Mouse (Mus musculus): ENCODE measurements around the gene Hsph1. TPM values are rescaled to one million over a fixed set of nuclear protein-coding genes. Genes with fewer than 3 reads are reported as not detected.
A peak's percentile ranks its signal among the peaks of the same experiment; 100 is the strongest.

Gene Hsph1
- 22.9 and 29.5 TPM in 2 replicates for total RNA-seq (2015)
- 14.5 and 16.7 TPM in 2 replicates for total RNA-seq (2017)

- peak; percentile 94 for ATAC-seq (ENCODE audit: poor library complexity, severe bottlenecking)
Measured at GRCm38 (mm10) chr5:149636075-149636920, at the start of gene Hsph1. Gene Hsph1, minus strand, starts transcription at chr5:149636376.

- ATAC-seq (ENCODE audit: poor library complexity, severe bottlenecking) = no peak
Measured at GRCm38 (mm10) chr5:149680946-149681345, 44.8 kb upstream of the Hsph1 start.

GRCm38 (mm10) chr5:149679886-149680285, 43.7 kb upstream of the Hsph1 start:
- ATAC-seq (ENCODE audit: poor library complexity, severe bottlenecking) = no peak

- ATAC-seq (ENCODE audit: poor library complexity, severe bottlenecking) = no peak
Measured at GRCm38 (mm10) chr5:149679362-149679761, 43.2 kb upstream of the Hsph1 start.

GRCm38 (mm10) chr5:149678990-149679348, 42.8 kb upstream of the Hsph1 start:
- peak; percentile 12; the same call in 1 of the 2 replicates for ATAC-seq (ENCODE audit: poor library complexity, severe bottlenecking)

GRCm38 (mm10) chr5:149678100-149678989, 42.2 kb upstream of the Hsph1 start, which contains the start of gene B3glct:
Gene B3glct, plus strand, starts transcription at chr5:149678230.
- ATAC-seq (ENCODE audit: poor library complexity, severe bottlenecking) = peak; percentile 91

DNA sequence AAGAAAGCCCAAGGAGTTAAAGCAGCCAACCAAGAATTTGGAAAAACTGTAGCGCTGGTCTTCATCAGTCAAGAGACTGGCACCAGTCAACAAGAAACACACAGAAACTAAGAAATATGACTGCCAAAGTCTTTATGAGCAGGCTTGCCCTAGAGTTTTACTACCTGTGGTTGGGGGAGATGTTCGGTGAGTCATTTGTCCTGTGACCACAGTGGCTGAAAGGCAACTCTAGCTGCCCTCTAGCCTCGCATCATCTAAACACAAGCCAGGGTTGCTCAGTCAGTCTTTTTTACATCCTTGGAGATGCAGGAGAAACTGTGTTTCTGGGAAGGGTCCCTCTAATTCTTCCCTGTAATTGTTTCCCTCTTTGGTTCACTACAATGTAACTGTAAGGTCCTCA, 41.0 kb upstream of the Hsph1 start:
- ATAC-seq (ENCODE audit: poor library complexity, severe bottlenecking) = no peak

- ATAC-seq (ENCODE audit: poor library complexity, severe bottlenecking) = no peak
Measured at GRCm38 (mm10) chr5:149663417-149663816, 27.2 kb upstream of the Hsph1 start.

- ATAC-seq (ENCODE audit: poor library complexity, severe bottlenecking) = no peak
Measured at GRCm38 (mm10) chr5:149662980-149663379, 26.8 kb upstream of the Hsph1 start.

DNA sequence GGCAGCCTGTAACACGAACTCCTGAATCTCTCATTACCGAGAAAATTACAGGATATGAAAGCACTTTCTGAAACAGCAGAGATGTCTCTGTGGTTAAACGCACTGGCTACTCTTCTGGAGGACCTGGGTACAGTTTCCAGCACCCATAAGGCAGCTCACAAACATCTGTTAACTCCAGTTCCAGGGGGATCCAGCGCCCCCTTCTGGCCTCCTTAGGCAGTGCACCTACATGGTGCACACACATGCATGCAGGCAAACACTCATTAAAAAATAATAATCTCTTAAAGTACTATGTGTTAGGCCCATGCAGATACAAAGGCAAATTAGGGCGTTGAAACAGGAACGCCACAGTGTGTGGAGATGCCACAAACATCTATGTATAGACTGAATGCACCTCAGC, 25.3 kb upstream of the Hsph1 start:
- ATAC-seq (ENCODE audit: poor library complexity, severe bottlenecking) = no peak

GRCm38 (mm10) chr5:149659414-149659780, 23.2 kb upstream of the Hsph1 start:
- no peak for ATAC-seq (ENCODE audit: poor library complexity, severe bottlenecking)

DNA sequence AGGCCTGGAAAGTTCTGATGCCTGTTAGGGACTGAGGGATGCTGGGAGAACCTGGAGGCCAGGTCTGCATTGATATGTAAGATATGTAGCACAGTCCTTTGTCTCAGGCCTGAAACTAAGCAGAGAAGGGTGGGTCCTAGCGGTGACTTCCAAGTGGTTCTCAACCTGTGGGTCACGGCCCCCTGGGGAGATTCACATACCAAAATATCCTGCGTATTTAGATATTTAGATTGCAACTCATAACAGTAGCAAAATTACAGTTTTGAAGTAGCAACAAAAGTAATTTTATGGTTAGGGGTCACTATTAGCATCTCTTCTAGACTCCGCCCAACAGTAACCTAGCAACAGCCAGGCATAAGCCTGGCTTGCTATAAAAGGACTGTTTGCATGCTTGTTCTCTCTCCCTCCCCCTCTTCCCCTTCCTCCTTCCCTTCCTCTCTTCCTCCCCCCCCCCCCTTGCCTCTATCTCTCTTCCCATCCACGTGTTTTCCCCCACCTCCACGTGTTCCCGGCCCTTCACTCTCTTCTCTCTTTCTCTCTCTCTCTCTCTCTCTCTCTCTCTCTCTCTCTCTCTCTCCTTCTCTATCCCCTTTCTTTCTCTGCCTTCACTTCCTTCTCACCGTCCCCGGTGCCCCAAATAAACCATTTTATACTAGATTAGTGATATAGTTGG, 22.7 kb upstream of the Hsph1 start:
- ATAC-seq (ENCODE audit: poor library complexity, severe bottlenecking) = no peak

DNA sequence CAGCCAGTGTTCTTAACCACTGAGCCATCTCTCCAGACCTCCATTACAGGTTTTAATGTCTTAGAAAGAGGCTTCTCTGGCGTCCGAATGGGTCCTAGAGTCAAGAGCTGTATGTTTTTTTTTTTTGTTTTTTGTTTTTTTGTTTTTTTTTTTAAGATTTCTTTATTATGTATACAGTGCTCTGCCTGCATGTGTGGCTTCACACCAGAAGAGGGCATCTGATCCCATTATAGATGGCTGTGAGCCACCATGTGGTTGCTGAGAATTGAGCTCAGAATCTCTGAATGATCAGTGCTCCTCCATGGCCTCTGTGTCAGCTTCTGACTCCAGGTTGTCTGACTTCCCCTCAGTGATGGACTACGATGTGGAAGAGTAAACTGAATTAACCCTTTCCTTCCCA, 21.8 kb upstream of the Hsph1 start:
- ATAC-seq (ENCODE audit: poor library complexity, severe bottlenecking) = no peak

DNA sequence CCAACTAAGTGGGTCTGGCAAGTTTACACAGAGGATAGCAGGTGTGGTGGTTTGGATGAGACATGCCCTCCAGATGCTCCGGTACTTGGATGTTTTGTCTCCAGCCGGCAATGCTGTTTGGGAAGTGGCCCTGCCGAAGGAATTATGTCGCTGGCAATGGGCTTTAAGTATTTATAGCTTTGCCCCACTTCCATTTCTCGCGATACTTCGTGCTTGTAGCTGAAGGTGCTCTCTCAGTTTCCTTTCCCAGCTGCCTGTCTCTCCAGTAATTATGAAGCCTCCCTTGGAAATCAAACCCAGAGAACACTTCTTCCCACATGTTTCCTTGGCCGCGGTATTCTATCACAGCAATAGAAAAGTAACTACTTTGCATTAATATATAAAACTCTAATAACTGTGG, 19.5 kb upstream of the Hsph1 start:
- ATAC-seq (ENCODE audit: poor library complexity, severe bottlenecking) = no peak

DNA sequence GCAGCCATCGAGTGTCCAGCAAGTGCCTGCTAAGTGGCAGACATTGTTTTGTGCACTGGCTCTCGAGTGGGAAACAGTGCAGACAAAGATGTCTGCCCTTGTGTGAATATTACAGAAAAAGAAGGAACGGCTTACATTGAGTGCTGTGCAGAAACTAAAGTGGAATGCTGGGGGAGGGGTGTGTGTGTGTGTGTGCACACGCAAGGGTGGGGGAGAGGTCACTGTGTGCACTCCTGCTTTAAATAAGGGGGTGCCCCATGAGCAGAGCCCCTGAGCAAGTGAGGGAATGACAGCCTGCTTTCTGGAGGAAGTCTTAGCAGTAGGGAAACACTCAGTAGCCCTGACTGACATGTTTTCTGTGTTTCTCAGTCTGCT, 14.0 kb upstream of the Hsph1 start:
- ATAC-seq (ENCODE audit: poor library complexity, severe bottlenecking) = no peak

GRCm38 (mm10) chr5:149649499-149650178, 13.5 kb upstream of the Hsph1 start:
- ATAC-seq (ENCODE audit: poor library complexity, severe bottlenecking) = peak; percentile 4; the same call in 1 of the 2 replicates

GRCm38 (mm10) chr5:149648895-149649406, 12.8 kb upstream of the Hsph1 start:
- ATAC-seq (ENCODE audit: poor library complexity, severe bottlenecking) = peak; percentile 57

DNA sequence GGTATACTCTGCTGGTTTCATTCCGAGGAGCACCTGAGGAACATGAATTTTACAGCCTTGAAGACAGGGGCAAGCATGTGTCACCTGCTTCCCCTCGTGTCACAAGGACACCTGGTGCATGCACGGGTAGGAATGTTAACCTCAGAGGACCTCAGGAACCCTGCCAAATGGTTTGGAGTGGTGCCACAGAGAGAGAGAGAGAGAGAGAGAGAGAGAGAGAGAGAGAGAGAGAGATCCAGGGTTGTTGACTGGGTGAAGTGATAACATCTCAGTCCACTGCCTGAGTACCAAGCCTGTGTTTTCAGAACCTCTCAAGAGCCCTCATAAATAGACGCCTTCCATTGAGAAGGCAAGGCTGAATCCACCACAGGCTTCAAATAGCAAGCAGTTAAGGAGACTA, 12.0 kb upstream of the Hsph1 start:
- ATAC-seq (ENCODE audit: poor library complexity, severe bottlenecking) = no peak

GRCm38 (mm10) chr5:149647367-149648115, 11.4 kb upstream of the Hsph1 start:
- no peak for ATAC-seq (ENCODE audit: poor library complexity, severe bottlenecking)

All from megakaryocyte, adult 5-6 weeks (primary cell).